Mouse (Mus musculus) cerebellum, postnatal 36 days (tissue): ENCODE data around the gene Kif6.

Experiments
- DNase-seq, 2 experiments: peaks; one replicate each; pipeline ENCODE4 v3.0.0; 2021 to 2022; ENCODE audit warnings: mixed read lengths in 2 of 2

Gene Kif6

GRCm38 (mm10) chr17:49863597-49863996 is 248.7 kb downstream of the Kif6 start:
- DNase-seq = no peak

GRCm38 (mm10) chr17:49865604-49866003 is 250.7 kb downstream of the Kif6 start:
- no peak for DNase-seq

GRCm38 (mm10) chr17:49866653-49867215 is 251.8 kb downstream of the Kif6 start:
- no peak for DNase-seq

- DNase-seq = peak in 1 of 2 experiments; percentile 24
These were observed 252.6 kb downstream of the Kif6 start for GRCm38 (mm10) chr17:49867321-49868137.

- no peak for DNase-seq
These were observed 254.3 kb downstream of the Kif6 start for GRCm38 (mm10) chr17:49869246-49869645.

GRCm38 (mm10) chr17:49872305-49872704 is 257.4 kb downstream of the Kif6 start:
- DNase-seq = no peak

GRCm38 (mm10) chr17:49874746-49875145 is 259.8 kb downstream of the Kif6 start:
- DNase-seq = no peak

GRCm38 (mm10) chr17:49875401-49875800 is 260.5 kb downstream of the Kif6 start:
- no peak for DNase-seq

- DNase-seq = no peak
These were observed 261.2 kb downstream of the Kif6 start for GRCm38 (mm10) chr17:49875939-49876651.

- DNase-seq = no peak
These were observed 266.2 kb downstream of the Kif6 start for GRCm38 (mm10) chr17:49880919-49881744.

- no peak for DNase-seq
These were observed 266.9 kb downstream of the Kif6 start for GRCm38 (mm10) chr17:49881796-49882195.

GRCm38 (mm10) chr17:49883136-49883755 is 268.3 kb downstream of the Kif6 start:
- DNase-seq = no peak

- DNase-seq = no peak
These were observed 270.1 kb downstream of the Kif6 start for GRCm38 (mm10) chr17:49885035-49885434.

GRCm38 (mm10) chr17:49889629-49890028 is 274.7 kb downstream of the Kif6 start:
- no peak for DNase-seq

GRCm38 (mm10) chr17:49890861-49891260 is 275.9 kb downstream of the Kif6 start:
- no peak for DNase-seq

- no peak for DNase-seq
These were observed 277.5 kb downstream of the Kif6 start for GRCm38 (mm10) chr17:49892390-49892789.

- no peak for DNase-seq
These were observed 279.5 kb downstream of the Kif6 start for GRCm38 (mm10) chr17:49894471-49894870.

GRCm38 (mm10) chr17:49898849-49899331 is 284.0 kb downstream of the Kif6 start:
- peak; percentile 88 to 93 for DNase-seq

- DNase-seq = no peak
These were observed 287.7 kb downstream of the Kif6 start for GRCm38 (mm10) chr17:49902613-49903012.

GRCm38 (mm10) chr17:49923429-49923828 is 308.5 kb downstream of the Kif6 start:
- no peak for DNase-seq

- no peak for DNase-seq
These were observed 312.7 kb downstream of the Kif6 start for GRCm38 (mm10) chr17:49927611-49928010.

- no peak for DNase-seq
These were observed 318.9 kb downstream of the Kif6 start for GRCm38 (mm10) chr17:49933806-49934205.
